Mouse (Mus musculus) testis, adult 2 months (tissue): ENCODE results near the gene Selenoi.

Experiments used
- CTCF ChIP-seq: fragments of 200-500 bp; IDR thresholded peaks from 2 replicates; pipeline ENCODE4 v1.5.1; 2012; ENCODE audit warnings: low read depth, mild to moderate bottlenecking, inconsistent platforms, low read length, moderate library complexity; ENCODE audit not compliant: control insufficient read depth, insufficient read depth, insufficient replicate concordance
- POLR2A ChIP-seq: fragments of 200-500 bp; IDR thresholded peaks from 2 replicates; pipeline ENCODE4 v1.6.1; 2012; ENCODE audit warnings: low read depth, mild to moderate bottlenecking, inconsistent platforms, low read length, moderate library complexity; ENCODE audit not compliant: control insufficient read depth

- TF ChIP-seq POLR2A (no peak), CTCF (no peak)
These were observed 27.3 kb upstream of the Selenoi start for GRCm38 (mm10) chr5:30205034-30205433.
